15 mouse cellular contexts compared by ENCODE assay signal in genomic region chr11:39954426-39954825, GRCm38 (mm10).
"Had no signal": no experiment of that assay in that cellular context is flagged by ENCODE, and none has a peak within 500 bp of the region (broad histone marks: within the 10 kb centered on the region; RNA-seq: fewer than 3 reads in every experiment).

No protein-coding gene starts in this region.

- H3K36me3 ChIP-seq: neural tube, embryonic 15.5 days; stomach, embryonic 15.5 days had no signal

- H3K9me3 ChIP-seq: neural tube, embryonic 15.5 days; stomach, embryonic 15.5 days had no signal

- H3K4me3 ChIP-seq: neural tube, embryonic 15.5 days; stomach, embryonic 15.5 days had no signal

- H3K4me2 ChIP-seq: neural tube, embryonic 15.5 days; stomach, embryonic 15.5 days had no signal

- H3K9ac ChIP-seq: neural tube, embryonic 15.5 days; stomach, embryonic 15.5 days had no signal

- DNase-seq: retina, postnatal 1 day; right cerebral cortex, adult 18-20 months; right cerebral cortex, postnatal 14 days; right cerebral cortex, postnatal 25 days; right cerebral cortex, postnatal 4 days; spleen, adult 18-20 months; thymus, adult 18-20 months; thymus, adult 2 months; thymus, postnatal 14 days; thymus, postnatal 25 days; thymus, postnatal 36 days; thymus, postnatal 4 days had no signal

- H3K4me1 ChIP-seq: neural tube, embryonic 15.5 days; stomach, embryonic 15.5 days had no signal

- H3K27me3 ChIP-seq: neural tube, embryonic 15.5 days; stomach, embryonic 15.5 days had no signal

- H3K27ac ChIP-seq: neural tube, embryonic 15.5 days; stomach, embryonic 15.5 days; stomach, postnatal 0 days had no signal
